Mouse (Mus musculus): Measurements from ENCODE around the gene Plekhg5. TPM values are rescaled to one million over a fixed set of nuclear protein-coding genes. Genes with fewer than 3 reads are reported as not detected.

Gene Plekhg5
- polyA plus RNA-seq, 1 experiment, result 37.7 TPM

- DNase-seq (ENCODE audit: low read depth), result no peak
These were observed 73.9 kb downstream of the Plekhg5 start for GRCm38 (mm10) chr4:152146033-152146827.

GRCm38 (mm10) chr4:152150546-152150945, 78.2 kb downstream of the Plekhg5 start:
- DNase-seq (ENCODE audit: low read depth), result no peak

- no peak for DNase-seq (ENCODE audit: low read depth)
These were observed 79.2 kb downstream of the Plekhg5 start for GRCm38 (mm10) chr4:152151451-152151965.

GRCm38 (mm10) chr4:152151966-152152544, 79.8 kb downstream of the Plekhg5 start, which contains the start of gene Espn:
Gene Espn, minus strand, starts transcription at chr4:152152371.
- DNase-seq (ENCODE audit: low read depth), result no peak

- DNase-seq (ENCODE audit: low read depth), result no peak
These were observed 81.5 kb downstream of the Plekhg5 start for GRCm38 (mm10) chr4:152153771-152154177.

GRCm38 (mm10) chr4:152155019-152155418, 82.7 kb downstream of the Plekhg5 start:
- no peak for DNase-seq (ENCODE audit: low read depth)

GRCm38 (mm10) chr4:152157779-152158584, 85.7 kb downstream of the Plekhg5 start:
- DNase-seq (ENCODE audit: low read depth), result no peak

- no peak for DNase-seq (ENCODE audit: low read depth)
These were observed 86.4 kb downstream of the Plekhg5 start, which contains the start of gene Hes2 for GRCm38 (mm10) chr4:152158585-152159284. Gene Hes2, plus strand, starts transcription at chr4:152158867.

GRCm38 (mm10) chr4:152159285-152159678, 87.0 kb downstream of the Plekhg5 start:
- no peak for DNase-seq (ENCODE audit: low read depth)

- no peak for DNase-seq (ENCODE audit: low read depth)
These were observed 88.5 kb downstream of the Plekhg5 start for GRCm38 (mm10) chr4:152160748-152161147.

GRCm38 (mm10) chr4:152161601-152162000, 89.3 kb downstream of the Plekhg5 start:
- DNase-seq (ENCODE audit: low read depth), result no peak

- no peak for DNase-seq (ENCODE audit: low read depth)
These were observed 90.5 kb downstream of the Plekhg5 start for GRCm38 (mm10) chr4:152162748-152163147.

Other genes with a start within 250 kb of the Plekhg5 start
- gene Camta1, start 210.6 kb upstream of the Plekhg5 start, polyA plus RNA-seq (2012; rRNA removed), result 10.3 and 12.8 TPM in 2 replicates
- 62.3 and 66.7 TPM in 2 replicates for gene Dnajc11, start 138.8 kb upstream of the Plekhg5 start, polyA plus RNA-seq (2012; rRNA removed)
- 44.1 and 51.3 TPM in 2 replicates for gene Thap3, start 83.5 kb upstream of the Plekhg5 start, polyA plus RNA-seq (2012; rRNA removed)
- 11.3 and 14.8 TPM in 2 replicates for gene Phf13, start 76.2 kb upstream of the Plekhg5 start, polyA plus RNA-seq (2012; rRNA removed)
- gene Klhl21, start 63.7 kb upstream of the Plekhg5 start, polyA plus RNA-seq (2012; rRNA removed), result 20.5 and 29.4 TPM in 2 replicates
- gene Zbtb48, start 44.8 kb upstream of the Plekhg5 start, polyA plus RNA-seq (2012; rRNA removed), result 9.8 and 12.8 TPM in 2 replicates
- gene Tas1r1, start 33.9 kb upstream of the Plekhg5 start, polyA plus RNA-seq (2012; rRNA removed), result 3.3 and 4.0 TPM in 2 replicates
- gene Nol9, start 33.2 kb upstream of the Plekhg5 start, polyA plus RNA-seq (2012; rRNA removed), result 20.1 and 21.2 TPM in 2 replicates
- 5.9 and 6.1 TPM in 2 replicates for gene Tnfrsf25, start 43.4 kb downstream of the Plekhg5 start, polyA plus RNA-seq (2012; rRNA removed)
- gene Espn, start 79.9 kb downstream of the Plekhg5 start, polyA plus RNA-seq (2012; rRNA removed), result 83.7 and 126 TPM in 2 replicates
- gene Hes2, start 86.4 kb downstream of the Plekhg5 start, polyA plus RNA-seq (2012; rRNA removed), result 0.32 and 0.39 TPM in 2 replicates
- 25.6 and 27.3 TPM in 2 replicates for gene Acot7, start 105.6 kb downstream of the Plekhg5 start, polyA plus RNA-seq (2012; rRNA removed)
- 23.2 and 39.4 TPM in 2 replicates for gene Gpr153, start 201.7 kb downstream of the Plekhg5 start, polyA plus RNA-seq (2012; rRNA removed)
- gene Hes3, start 219.2 kb downstream of the Plekhg5 start, polyA plus RNA-seq (2012; rRNA removed), result not detected in 2 replicates
- 35.4 and 38.1 TPM in 2 replicates for gene Icmt, start 224.7 kb downstream of the Plekhg5 start, polyA plus RNA-seq (2012; rRNA removed)
- gene Rnf207, start 246.5 kb downstream of the Plekhg5 start, polyA plus RNA-seq (2012; rRNA removed), result 3.5 and 6.1 TPM in 2 replicates